Mouse (Mus musculus) CD4-positive, CD25-positive, alpha-beta regulatory T cell (primary cell): ENCODE data around the gene Nfs1. TPM values are rescaled to one million over a fixed set of nuclear protein-coding genes. Genes with fewer than 3 reads are reported as not detected.

Experiments
- polyA plus RNA-seq: library from polyadenylated mRNA; unstranded; fragments of 100-300 nt; shearing (Covaris generic); gene quantifications from one replicate; pipeline ENCODE4 v1.2.1, GENCODE M21; 2017

The Nfs1 gene
- 54.8 TPM for polyA plus RNA-seq

GRCm38 (mm10) chr2:156143953-156144724 lies at the start of gene Nfs1, which contains the start of gene Romo1:
Gene Nfs1 (minus strand): TSS chr2:156144186.
Gene Romo1 (plus strand): TSS chr2:156144039.

GRCm38 (mm10) chr2:156180094-156180821 lies 36.3 kb upstream of the Nfs1 start, which contains the start of gene Rbm39:
Gene Rbm39 (minus strand): TSS chr2:156180238.

GRCm38 (mm10) chr2:156126992-156127391 lies 17.0 kb downstream of the Nfs1 start, which contains the start of gene Gm28036:
Gene Gm28036 (minus strand): TSS chr2:156127092.

GRCm38 (mm10) chr2:156111358-156112079 lies 32.5 kb downstream of the Nfs1 start, which contains the start of the genes Cpne1 and Rbm12:
Gene Cpne1 (minus strand): TSS chr2:156111965.
Gene Rbm12 (minus strand): TSS chr2:156111978.

Other genes with a start within 250 kb of the Nfs1 start
- gene Uqcc1, start 213.9 kb downstream of the Nfs1 start, polyA plus RNA-seq = 40.2 TPM
- gene Gm15557, start 203.5 kb downstream of the Nfs1 start, polyA plus RNA-seq = not detected
- not detected for gene Gdf5, start 198.8 kb downstream of the Nfs1 start, polyA plus RNA-seq
- 31.9 TPM for gene Cep250, start 187.7 kb downstream of the Nfs1 start, polyA plus RNA-seq
- gene 6430550D23Rik, start 136.2 kb downstream of the Nfs1 start, polyA plus RNA-seq = 1.2 TPM
- 138 TPM for gene Ergic3, start 136.1 kb downstream of the Nfs1 start, polyA plus RNA-seq
- not detected for gene Fer1l4, start 91.2 kb downstream of the Nfs1 start, polyA plus RNA-seq
- gene Spag4, start 79.0 kb downstream of the Nfs1 start, polyA plus RNA-seq = 0.89 TPM
- gene Cpne1, start 32.2 kb downstream of the Nfs1 start, polyA plus RNA-seq = 97.6 TPM
- gene Rbm12, start 32.2 kb downstream of the Nfs1 start, polyA plus RNA-seq = 33.3 TPM
- 17.4 TPM for gene Gm28036, start 17.1 kb downstream of the Nfs1 start, polyA plus RNA-seq
- 164 TPM for gene Romo1, start 147 bp downstream of the Nfs1 start, polyA plus RNA-seq
- gene Rbm39, start 36.1 kb upstream of the Nfs1 start, polyA plus RNA-seq = 1,046 TPM
- 69.2 TPM for gene Phf20, start 52.3 kb upstream of the Nfs1 start, polyA plus RNA-seq
- gene Cnbd2, start 168.1 kb upstream of the Nfs1 start, polyA plus RNA-seq = 5.8 TPM
- 127 TPM for gene Scand1, start 168.5 kb upstream of the Nfs1 start, polyA plus RNA-seq